Mouse (Mus musculus): ENCODE results near the gene Rbm20.

The Rbm20 gene

DNA sequence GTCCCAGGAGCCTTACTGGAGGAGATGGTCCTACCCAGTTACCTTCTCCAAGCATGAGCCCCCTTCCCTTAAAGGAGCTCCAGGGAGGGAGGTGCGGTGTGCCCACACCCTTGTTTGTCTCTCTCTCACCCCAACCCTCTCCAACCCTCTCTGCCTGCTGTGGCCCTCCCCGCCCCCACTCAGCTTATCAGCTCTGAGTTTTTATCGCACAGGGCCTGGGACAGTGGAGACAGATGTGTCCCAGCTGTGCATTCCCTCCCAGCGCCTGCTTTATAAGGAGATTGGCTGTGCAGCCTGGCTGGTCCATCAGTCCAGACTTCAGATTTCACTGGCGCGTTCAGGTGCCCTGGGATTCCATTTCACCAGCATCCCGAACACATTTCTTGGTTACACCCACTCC is 132.9 kb downstream of the Rbm20 start:
- DNase-seq (ENCODE audit: low spot score in 2 of 2), result peak in 1 of 2 experiments; percentile 39

GRCm38 (mm10) chr19:53810584-53810983 is 133.5 kb downstream of the Rbm20 start:
- no peak for DNase-seq (ENCODE audit: low spot score in 2 of 2)

GRCm38 (mm10) chr19:53813576-53813975 is 136.5 kb downstream of the Rbm20 start:
- no peak for DNase-seq (ENCODE audit: low spot score in 2 of 2)

DNA sequence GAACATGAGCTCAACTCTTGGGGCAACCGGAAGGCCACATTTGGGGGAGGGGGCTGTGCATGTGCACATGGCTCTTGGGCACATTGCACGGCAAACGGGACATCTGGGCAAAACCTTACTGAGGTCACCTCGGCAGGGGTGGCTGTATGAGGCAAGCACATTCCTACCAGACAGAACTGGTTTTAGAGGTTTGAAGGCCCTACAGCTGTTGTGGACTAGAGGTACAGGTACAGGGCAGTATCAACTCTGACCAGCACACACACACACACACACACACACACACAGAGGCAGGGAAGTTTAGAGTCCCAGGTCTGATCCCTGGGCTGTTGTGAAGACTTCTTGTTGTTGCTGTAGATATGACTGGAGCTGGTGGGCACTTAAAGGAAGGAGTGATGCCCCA is 138.6 kb downstream of the Rbm20 start:
- DNase-seq (ENCODE audit: low spot score in 2 of 2), result no peak

DNA sequence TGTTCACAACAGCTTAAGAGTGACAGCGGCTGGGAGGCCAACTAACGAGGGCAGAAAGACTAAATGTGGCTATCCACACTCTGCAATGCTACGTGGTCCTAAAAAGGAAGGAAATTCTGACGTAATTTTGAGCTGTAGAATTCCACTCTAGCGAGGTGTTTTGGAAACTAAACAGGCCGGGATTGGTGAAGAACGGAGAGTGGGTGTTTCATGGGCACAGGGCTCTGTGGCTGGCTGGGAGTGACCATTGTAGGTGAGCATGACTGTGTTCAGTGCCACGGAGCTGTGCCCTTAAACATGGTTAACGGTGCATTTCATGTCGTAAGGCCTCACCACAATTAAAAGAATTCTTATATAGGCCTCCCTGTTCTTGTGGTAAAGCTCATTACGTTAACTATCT is 139.1 kb downstream of the Rbm20 start:
- DNase-seq (ENCODE audit: low spot score in 2 of 2), result no peak

DNA sequence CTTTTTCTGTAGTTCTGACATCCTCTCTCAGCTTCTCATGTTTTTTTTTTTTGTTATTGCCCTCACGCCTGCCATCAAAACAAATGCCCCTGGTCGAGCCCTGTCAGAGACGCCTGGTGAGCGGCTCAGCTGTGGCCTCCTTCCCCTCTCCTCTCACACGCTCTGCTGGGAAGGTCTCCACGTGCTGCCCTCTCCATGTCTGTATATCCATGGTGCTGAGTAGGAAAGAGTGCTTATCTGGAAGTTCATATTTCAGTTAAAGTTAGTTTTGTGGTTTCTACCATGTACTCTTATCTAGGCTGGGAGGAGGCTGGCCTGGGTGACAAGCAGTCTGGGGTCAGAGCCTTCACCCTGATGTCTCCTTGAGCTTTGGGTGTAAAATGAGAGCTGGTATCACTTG is 142.2 kb downstream of the Rbm20 start:
- peak in 1 of 2 experiments; percentile 11 for DNase-seq (ENCODE audit: low spot score in 2 of 2)

DNA sequence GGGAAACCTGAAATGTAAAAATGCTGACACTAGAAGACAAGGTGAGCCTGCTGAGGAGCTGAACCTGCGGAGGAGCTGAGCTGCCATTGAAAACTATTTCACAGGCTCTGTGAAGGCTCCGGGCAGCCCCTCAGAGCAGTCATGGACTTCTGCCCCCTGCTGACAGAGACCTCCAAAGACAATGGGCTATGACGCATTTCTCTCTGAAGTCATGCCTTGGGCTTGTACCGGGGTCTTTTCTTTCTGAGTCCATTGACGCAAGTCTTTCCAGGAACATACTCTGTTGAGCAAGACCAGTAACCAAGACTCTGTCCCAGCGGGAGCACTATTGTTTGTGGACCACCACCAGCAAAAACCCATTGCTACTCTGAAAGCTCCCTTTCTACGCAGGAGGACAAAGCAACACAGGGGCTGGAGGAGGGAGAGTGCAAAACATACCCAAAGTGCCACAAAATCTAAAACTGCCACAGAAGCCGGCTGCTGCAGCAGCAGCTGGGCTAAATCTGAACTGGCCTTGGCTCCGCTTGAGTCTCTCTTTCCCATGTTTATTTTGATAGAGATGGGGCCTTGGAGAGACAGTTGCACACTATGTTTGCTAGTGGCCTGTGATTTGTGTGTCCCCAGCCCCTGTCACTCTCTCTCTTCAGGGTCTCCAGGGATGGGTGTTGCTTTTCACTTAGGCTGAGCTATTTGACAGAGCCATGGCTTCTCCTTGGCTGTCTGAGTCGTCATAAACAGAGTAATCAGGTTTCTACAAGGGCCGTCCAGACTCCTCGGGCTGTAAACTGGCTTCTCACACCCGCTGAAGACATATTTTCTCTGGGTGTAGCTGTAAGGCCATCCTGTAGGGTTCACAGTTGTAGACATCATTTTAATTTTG is 144.4 kb downstream of the Rbm20 start:
- peak in 1 of 2 experiments; percentile 6 for DNase-seq (ENCODE audit: low spot score in 2 of 2)

DNA sequence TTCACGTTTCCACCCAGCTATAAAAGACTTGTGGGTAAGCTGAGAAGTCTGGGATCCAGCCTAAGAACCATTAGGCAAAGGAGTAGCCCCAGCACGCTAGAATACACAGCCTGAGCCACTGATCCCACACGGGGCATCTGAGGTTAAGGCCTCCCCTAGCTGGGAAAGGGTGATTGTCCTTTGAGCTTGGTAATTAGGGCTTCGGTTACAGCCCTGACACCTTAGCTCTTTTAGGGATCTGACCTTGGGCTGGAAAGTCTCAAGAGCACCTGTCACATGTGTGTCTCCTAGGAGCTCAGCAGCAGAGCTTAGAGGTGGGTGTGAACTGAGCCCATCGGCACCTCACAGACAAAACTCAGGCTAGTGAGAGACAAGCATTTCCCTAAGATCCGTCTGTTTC is 146.7 kb downstream of the Rbm20 start:
- no peak for DNase-seq (ENCODE audit: low spot score in 2 of 2)

GRCm38 (mm10) chr19:53824872-53825680 is 148.0 kb downstream of the Rbm20 start:
- peak in 1 of 2 experiments; percentile 44 for DNase-seq (ENCODE audit: low spot score in 2 of 2)

DNA sequence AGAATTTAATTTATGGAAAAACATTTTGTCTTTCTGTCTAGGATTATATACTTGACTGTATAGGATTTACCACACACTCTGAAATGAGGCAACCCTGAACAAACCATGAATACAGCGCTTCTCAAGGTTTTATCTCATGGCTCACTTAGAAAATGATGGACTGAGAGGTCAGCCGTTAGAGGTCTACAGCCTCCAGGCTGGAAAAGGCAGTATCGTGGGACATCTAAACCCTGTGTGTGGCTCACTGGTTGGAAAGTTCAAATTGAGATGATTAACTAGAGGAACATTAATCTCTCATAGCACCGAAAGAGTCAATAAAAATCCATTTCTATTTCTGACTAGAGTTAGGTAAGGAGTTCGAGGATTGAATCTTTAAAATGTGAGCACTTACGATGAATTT is 152.9 kb downstream of the Rbm20 start:
- no peak for DNase-seq (ENCODE audit: low spot score in 2 of 2)

DNA sequence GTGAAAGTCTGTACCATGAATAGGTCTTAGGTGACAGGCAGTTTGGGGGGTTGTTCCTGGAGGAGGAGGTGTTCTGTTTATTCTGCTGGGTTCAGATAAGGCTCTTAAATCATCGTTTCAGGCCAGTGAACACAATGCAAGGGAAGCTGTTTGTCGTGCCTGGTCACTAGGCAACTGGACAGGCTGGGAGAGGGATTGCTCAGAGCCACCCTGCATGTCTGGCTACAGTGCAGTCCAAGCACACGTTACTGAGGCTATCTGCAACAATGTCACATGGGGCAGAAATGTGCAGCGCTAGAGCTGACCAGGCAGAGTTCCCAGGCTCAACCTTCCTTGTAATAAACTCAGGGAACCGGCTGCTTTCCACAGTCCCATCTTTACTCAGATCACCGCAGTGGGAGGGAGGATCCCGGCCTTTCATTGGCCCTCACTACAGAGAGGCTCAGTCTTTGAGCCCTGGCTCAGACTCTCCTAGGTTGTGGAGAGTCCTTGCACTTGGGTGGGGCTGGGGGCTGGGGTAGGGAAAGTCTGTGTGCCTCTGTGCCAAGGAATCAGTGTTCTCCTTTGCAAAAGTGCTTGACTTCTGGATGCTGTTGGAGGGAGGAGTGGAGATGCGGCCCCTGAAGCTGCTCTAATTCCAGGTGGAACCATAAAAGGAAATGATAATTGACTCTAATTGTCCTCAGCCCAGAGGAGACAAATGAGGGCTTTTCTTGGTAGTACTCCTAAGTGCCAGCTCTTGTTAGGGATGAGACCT is 153.5 kb downstream of the Rbm20 start:
- no peak for DNase-seq (ENCODE audit: low spot score in 2 of 2)

DNA sequence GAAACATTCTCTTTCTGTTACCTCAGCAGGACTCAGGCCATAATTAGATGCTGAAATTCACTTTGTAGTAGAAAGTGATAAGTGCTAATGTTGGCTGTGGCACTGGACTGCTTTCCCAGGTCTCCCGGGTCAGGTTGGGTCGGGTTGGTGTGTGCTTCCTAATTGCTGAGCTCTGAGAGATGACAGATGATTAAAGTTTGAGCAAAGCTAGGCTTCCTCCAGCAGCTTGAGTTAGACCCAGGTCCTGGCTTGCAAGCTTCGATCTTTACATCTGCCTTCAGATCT is 154.0 kb downstream of the Rbm20 start:
- DNase-seq (ENCODE audit: low spot score in 2 of 2), result no peak

DNA sequence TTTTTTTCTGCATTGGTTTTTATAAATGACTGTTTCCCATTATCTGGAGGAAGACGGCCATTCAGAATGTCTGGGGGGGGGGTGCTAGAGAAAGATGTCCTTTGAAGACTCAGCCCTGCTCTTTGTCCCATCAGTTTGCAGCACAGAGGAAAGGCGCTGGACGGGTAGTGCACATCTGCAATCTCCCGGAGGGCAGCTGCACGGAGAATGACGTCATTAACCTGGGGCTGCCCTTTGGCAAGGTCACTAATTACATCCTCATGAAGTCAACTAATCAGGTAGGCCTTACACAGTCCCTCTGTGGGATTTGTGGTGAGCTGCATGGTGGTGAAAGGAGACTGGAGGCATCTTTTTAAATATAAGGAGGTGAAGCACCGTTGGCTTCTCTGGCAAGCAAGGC is 155.4 kb downstream of the Rbm20 start:
- DNase-seq (ENCODE audit: low spot score in 2 of 2), result no peak

GRCm38 (mm10) chr19:53833745-53834369 is 156.8 kb downstream of the Rbm20 start:
- no peak for DNase-seq (ENCODE audit: low spot score in 2 of 2)

DNA sequence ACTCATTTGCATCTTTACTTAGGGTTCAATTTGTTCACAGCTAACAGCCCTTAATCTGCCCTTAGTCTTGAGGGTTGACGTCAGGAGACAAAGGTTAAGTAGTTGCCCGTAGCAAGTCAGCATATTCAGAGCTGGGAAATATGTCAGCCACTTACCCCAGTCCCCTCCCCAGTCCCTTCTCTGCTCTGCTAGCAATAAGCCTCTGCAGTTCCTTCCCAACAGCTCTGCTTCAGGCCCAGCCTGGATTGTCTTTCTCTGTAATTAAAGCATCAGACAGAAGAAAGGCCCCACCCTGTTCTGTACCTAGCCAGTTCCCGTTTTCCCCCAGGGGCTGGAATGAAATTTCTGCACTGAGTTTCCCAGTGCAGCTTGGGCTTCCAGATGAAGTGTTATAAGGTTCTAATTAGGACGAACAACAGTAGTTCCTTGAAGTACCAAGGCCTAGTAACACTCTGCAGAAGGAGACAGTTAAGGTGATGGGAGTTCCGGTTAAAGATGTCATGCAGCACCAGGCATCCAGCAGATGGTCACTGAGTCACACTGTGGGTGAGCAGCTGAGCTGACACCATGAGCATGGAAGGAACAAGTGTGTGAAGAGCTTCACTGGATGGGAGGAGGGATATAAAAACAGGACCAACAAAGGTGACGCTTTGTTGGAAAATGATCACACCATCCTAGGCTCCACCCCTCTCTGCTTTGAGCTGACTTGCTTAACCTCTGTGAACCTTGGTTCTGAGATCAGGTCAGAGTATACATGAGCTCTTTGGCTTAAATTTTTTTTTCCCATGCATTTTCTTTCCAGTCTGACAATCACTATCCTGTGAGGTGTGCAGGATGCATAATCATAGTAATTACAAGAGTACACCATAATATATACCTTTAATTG is 159.7 kb downstream of the Rbm20 start:
- DNase-seq (ENCODE audit: low spot score in 2 of 2), result no peak

- DNase-seq (ENCODE audit: low spot score in 2 of 2), result no peak
Measured at GRCm38 (mm10) chr19:53838850-53839249, 161.7 kb downstream of the Rbm20 start.

DNA sequence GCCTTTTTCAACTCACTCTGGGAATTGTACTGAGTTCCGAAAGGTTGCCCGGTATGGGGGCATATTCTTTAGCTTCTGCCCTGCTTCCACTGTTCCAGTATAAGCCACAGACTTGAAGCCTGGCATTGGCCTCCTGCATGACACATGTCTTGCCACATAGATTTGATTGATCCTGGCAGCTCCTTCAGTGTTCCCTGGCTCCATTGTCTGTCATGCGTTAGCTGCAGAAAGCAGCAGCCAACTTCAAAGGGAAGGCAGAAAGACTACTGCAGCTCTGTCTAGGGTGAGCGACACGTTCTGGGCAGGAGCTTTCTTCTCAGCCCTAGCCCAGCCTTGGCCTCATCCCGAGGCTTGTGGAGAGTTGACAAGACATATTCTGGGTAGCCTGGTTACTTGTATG is 162.7 kb downstream of the Rbm20 start:
- no peak for DNase-seq (ENCODE audit: low spot score in 2 of 2)

DNA sequence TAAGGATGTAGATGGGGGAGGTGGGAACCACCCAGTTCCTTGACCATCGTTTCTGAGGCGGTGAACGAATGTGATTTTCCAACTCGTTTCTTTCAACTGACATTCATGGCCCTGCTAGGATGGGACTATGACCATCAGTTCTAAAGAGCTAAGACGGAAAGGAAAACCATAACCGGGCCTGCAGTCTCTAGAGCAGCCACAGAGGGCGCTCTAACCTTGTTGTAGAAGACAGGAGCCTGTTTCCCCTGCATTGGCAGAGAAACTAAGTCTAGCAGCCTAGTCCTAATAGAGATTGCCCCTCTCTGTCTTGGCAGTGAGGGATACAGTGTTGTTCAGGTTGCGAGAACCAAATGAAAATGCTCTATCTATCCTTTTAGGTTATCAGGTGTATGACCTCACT is 164.8 kb downstream of the Rbm20 start:
- DNase-seq (ENCODE audit: low spot score in 2 of 2), result peak; percentile 57 to 85

- DNase-seq (ENCODE audit: low spot score in 2 of 2), result no peak
Measured at GRCm38 (mm10) chr19:53843972-53844371, 166.9 kb downstream of the Rbm20 start.

DNA sequence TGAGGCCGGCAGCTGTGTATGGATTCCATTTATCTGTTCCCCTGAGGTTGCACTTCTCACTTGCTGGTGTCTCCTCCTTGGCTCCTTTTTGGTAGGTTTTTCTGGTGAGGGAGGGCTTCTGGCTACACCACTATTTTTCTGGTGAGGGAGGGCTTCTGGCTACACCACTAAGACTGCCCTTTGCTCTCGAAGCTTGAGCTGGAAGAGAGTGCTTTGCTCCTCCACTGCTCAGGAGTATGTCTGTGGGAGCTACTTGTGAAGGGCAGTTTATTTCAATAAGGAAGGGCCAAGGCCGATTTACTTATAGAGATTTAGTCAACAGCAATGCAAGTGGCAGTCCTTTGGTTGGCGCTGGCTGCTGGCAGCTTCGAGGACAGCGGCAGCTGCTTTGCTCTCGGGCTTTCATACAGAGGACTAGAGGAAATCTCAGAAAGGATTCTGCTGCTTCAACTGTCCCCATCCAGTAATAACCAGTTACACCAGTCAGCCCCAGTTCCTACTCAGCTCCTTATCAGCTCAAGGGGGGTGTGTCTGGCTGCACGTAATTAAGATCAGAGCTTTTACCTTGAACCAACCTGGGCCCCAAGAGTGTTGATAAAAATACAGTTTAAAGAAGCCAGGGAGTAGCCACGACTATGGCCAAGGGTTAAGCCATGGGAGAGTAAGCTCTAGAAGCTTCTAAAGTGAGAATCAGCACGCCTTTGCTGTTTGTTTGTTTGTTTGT is 171.3 kb downstream of the Rbm20 start:
- no peak for DNase-seq (ENCODE audit: low spot score in 2 of 2)
